Mouse (Mus musculus): ENCODE measurements around the gene Vmn2r70.

Gene Vmn2r70

DNA sequence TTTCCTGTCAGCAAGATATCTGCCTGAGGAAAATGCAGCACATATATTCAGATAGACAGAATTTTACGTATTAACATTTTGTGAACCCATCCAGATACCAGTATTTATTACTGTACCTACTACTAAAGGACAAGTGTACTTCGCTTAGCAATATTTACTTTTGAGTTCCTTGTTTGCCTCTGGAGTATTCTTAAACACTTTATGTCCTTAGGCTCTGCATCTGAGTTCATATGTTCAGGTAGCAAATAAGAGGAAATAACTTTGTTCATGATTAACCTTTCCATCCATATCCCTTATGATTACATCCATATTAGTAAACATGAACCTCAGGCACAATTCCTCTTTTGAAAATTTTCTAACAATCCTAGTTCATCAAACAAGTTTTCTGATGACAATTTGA, at the start of gene Vmn2r70:
Vmn2r70 (minus strand) TSS at position 101 of the 400 bp plus-strand sequence.
- DNase-seq, result no peak

DNA sequence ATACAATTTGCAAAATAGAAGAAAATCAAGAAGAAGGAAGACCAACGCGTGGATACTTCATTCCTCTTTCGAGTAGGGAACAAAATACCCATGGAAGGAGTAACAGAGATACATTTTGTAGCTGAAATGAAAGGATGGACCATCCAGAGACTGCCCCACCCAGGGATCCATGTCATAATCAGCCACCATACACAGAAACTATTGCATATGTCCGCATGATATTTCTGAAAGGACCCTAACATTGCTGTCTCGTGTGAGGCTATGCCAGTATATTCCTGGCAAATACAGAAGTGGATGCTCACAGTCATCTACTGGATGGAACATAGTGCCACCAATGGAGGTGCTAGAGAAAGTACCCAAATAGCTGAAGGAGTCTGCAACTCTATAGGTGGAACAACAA, 6.2 kb downstream of the Vmn2r70 start, which contains the start of gene Vmn2r71:
Vmn2r71 (plus strand) TSS at position 301 of the 400 bp plus-strand sequence.
- no peak for DNase-seq

DNA sequence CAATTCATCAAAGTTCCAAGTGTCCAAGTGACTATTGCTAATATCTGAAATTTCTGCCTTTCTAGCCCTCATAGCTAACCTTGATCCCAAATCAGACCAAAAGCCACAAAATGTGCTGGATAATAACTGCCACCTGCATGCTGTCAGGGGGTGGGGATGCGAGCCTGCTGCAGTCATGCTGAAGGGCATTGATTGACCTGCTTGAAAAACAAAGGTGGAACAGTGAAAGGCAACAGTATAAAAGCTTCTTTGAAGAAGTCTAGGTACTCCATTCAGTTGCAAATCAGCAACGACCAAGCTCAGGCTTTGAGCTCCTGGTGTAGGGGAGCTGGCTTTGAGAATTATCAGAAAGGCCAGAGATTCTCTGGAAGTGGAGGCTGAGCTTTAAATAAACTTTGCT, 25.9 kb downstream of the Vmn2r70 start:
- no peak for DNase-seq

DNA sequence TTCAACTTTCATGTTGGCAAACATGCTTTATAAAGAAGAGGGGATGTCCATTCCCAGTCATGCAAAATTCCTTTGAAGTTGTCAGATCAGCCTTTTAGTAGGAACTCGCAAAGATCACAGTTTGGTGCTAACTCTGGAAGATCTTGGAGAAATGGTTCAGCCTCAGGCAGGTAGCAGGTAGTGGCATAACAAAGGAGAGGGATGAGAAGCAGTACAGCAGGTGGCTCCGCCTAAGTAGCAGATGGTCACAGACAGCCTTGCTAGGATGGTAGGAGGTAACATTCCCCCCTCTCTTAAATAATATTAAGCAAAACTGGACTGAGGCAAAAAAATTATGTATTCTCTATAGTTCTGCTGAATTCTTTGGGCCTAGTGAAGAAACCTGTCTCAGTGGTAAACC, 26.9 kb downstream of the Vmn2r70 start:
- no peak for DNase-seq
